Mouse (Mus musculus): ENCODE measurements around the gene Fgfr3. TPM values are rescaled to one million over a fixed set of nuclear protein-coding genes. Genes with fewer than 3 reads are reported as not detected.

Fgfr3 gene
- total RNA-seq (2021), result 10 to 100 TPM in 1 of 2 experiments, 1 to 10 TPM in 1; 4.9 to 10.8 TPM

DNA sequence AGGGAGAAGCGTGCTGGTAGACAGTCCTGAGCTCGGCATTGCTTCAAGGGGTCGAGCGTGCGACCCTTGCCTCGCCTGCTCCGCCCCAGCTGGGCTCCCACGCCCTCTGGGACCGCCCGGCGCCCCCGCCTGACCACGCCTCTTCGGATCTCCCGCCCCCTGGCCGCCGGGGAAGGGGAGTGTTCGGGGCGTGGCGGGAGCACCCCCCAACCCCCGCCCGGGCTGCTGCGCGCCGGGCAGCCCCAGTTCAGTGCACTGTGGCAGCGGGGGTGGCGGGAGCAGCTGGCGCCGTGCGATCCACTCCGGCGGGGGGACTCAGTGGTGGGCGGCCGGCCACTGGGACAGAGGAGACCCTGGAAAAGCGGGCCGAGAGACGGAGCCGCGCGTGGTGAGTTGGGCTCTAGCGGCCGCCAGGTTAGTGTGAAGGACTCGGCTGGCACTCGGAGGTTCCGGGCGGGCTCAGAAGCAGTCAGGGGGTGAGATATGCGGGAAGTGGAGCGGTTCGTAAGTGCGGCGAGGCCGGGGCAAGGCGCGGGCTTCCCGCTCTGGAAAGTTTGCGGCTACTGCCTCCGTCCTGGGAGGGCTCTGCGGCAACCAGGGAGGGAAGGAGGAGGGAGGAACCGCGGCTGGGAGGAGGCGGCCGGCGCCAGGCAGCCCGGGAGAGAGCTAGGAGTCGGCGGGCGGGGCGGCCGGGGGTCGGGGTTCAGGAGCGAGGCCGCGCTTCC, at the start of gene Fgfr3:
Fgfr3 (plus strand) TSS at position 134 of the 725 bp plus-strand sequence.
- DNase-seq (ENCODE audit: low spot score), result peak; percentile 59
- intact Hi-C loops (cut with DNase I), result loop anchor here (2.0 kb wide), 1 partner anchor 27 kb away; no protein-coding TSS in a partner anchor

DNA sequence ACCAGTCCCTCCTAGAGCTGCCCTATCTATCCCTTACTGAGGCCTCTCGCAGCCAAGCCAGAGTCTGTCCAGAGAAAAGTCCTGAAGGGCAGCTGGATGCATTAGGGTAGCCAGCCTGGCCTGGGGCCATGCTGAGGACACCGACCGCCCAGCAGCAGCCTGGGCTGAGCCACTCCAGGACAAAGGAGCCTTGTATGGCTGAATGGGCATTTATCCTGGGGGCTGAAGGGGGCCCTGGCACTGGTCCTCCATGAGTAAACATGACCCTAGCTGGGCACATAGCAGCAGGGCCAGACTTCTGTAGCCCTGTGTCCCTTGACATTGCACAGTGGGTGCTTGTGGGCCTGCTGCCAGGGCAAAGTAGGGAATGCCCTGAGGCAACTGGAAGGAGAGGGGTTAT, 47.0 kb upstream of the Fgfr3 start:
- intact Hi-C loops (cut with DNase I), result no loop called here
- DNase-seq (ENCODE audit: low spot score), result no peak

DNA sequence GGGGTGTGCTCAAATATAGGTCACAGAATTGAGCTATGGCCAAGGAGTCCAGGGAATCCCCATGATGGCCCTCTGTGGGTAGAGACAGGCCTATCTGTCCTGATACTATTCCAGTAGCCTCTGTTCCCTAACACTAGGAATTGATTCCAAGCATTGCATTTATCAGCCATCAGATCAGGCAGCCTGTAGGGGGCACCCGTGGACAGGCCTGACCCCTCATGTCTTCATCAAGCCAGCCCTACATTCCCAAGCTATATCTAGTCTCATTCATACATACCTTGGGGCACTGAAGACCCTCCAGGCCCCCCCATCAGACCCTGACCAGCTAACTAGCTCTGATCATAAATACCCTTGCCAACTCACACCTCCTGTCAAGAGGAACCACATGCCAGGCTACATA, 45.5 kb upstream of the Fgfr3 start:
- intact Hi-C loops (cut with DNase I), result no loop called here
- DNase-seq (ENCODE audit: low spot score), result no peak

DNA sequence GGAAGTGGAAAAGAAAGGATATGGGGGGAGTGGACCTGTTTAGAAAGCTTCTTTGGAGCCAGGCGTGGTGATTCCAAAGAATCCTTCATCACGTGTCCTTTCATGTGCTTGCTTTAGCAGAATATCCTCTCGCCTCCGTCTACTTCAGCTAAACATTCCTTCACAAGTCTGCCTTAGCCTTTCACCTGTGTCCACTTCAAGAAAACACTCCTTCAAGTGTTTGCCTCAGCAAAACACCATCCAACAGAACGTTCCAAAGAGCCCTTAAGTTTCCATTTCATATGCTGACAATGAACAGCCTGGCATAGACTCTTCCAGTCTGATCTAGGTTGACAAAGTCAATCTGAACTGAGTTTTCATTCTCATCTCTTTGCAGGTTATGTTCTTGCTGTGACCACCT, 43.2 kb upstream of the Fgfr3 start:
- intact Hi-C loops (cut with DNase I), result no loop called here

DNA sequence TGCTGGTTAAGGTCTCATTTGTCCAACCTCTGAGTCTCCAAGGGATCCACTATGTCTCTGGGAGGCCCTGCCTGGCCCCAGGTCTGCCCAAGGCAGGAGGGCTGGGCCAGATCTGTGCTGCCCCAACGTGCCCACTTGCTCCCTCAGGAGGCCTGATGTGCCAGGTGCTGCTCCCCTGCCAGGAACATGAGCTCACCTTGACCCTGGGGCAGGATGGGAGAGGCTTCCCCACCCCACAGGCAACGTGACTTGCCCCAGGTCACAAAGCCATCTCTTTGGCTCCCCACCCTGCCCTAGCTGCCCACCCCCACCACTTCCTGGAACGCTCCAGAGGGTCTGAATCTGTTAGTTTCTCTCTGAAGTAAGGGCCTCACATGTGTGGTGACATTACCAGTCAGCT, 40.4 kb upstream of the Fgfr3 start:
- no peak for DNase-seq (ENCODE audit: low spot score)
- intact Hi-C loops (cut with DNase I), result loop anchor here (5.0 kb wide), 1 partner anchor 271 kb away; no protein-coding TSS in a partner anchor

More for the DNA sequence above, 43.2 kb upstream of the Fgfr3 start:
- no peak for DNase-seq (ENCODE audit: low spot score)

DNA sequence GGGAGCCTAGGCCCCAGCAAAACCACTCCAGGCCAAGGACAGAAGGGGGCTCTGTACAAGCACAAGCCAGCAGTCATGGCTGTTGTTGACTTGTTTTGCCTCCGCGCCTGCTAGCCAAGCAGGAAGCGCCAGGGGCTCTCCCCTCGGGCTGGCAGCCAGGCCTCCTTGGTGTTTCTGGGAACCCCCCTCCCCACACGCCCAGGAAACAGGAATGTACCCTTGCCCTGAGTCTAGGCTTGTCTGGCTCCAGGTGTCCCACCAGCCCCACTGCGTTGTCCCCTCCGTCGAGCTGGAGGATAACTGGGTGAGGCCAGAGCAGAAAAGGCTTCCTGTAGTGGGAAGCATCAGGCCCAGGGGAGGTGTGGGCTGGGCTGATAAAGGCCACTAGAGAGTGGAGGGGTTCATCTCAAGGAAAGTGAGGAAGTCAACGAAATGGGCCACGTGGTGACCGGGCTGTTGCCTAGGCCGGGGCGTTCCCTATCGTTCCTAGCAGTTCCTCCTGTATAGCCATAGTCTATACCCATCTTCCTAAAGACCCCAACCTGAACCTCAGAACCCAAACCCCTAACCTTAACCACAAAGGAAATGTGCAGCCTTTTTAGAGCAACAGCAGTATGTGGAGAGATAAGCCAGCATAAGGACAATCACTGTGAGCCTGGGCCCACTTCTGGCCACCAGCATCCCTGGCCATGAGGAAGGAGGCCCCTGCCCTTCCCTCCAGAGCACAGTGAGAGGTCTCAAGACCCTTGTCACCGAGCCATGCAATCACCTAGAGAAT, 39.7 kb upstream of the Fgfr3 start:
- intact Hi-C loops (cut with DNase I), result loop anchor here (5.0 kb wide), 1 partner anchor 271 kb away; no protein-coding TSS in a partner anchor
- no peak for DNase-seq (ENCODE audit: low spot score)

DNA sequence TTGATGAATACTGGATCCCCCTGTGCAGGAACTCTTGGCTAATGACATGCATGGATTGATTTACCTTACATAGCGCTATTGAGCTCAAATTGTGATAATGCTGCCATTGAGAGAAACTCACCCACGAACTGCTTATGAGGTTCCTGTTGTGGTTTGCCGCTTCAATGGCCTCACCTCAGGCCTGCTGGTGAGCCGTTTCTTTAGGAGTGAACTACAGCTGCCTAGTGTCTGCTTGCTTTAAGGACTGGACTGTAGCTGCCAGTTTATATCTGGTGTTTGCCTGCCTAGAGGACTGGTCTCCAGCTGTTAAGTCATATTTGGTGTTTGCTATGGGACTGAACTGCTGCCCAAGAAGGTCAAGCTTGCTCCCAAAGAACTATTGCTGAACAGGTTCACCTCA, 38.5 kb upstream of the Fgfr3 start:
- intact Hi-C loops (cut with DNase I), result loop anchor here (5.0 kb wide), 1 partner anchor 269 kb away; no protein-coding TSS in a partner anchor
- no peak for DNase-seq (ENCODE audit: low spot score)

DNA sequence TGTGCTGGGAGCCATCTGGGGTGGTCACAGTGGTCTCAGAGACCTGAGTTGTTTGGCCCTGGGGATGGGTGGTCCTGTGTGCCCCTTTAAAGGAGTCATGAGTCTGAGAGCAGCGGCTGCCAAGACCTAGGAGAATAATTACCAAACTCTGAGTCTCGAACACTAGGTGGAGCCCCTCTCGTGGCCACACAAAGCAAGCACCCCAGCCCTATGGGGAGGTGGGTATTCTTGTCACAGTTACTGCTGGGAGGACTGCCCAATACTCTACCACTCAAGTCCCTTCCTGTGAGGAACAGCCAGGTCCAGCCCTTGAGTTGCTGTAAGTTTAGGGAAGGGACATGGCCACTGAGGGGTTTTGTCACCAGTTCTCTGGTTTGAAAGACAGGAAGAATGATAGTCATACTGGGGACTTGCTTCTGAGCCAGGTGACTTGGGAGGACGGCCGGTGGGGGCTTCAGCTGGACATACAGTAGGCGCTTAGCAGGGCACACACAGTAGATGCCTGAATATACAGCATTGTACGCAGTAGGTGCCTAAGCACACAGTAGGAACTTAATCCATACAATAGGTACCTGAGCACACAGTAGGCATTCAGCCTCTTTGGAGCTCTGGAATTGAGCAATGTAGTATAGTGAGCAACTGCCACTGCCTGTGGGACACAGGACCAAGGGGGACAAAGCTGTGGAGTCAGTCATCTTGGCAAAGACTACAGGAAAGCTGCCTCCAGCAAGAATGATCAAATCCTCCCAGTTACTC, 37.4 kb upstream of the Fgfr3 start:
- intact Hi-C loops (cut with DNase I), result loop anchor here (1.0 to 5.0 kb wide), 2 partner anchors 53 to 268 kb away; no protein-coding TSS in a partner anchor
- no peak for DNase-seq (ENCODE audit: low spot score)

DNA sequence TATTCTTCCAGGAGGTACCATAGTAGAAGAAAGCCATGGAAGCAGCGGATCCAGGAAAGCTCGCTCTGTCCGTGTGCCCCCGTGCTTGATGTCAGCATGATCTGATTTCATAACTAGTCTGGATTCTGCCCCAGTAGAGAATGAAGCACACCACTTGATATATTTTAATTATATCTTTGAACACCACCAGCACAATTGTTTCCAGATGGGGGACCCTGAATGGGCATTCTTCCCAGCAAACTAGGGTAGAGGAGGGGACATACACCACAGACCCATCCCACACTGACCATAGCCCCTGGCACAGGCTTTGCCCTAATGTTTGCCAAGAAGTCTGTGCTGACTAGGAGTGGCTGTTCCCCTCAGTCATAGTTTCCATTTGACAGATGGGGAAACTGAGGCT, 36.5 kb upstream of the Fgfr3 start:
- intact Hi-C loops (cut with DNase I), result loop anchor here (1.0 to 5.0 kb wide), 2 partner anchors 52 to 267 kb away; no protein-coding TSS in a partner anchor
- no peak for DNase-seq (ENCODE audit: low spot score)

DNA sequence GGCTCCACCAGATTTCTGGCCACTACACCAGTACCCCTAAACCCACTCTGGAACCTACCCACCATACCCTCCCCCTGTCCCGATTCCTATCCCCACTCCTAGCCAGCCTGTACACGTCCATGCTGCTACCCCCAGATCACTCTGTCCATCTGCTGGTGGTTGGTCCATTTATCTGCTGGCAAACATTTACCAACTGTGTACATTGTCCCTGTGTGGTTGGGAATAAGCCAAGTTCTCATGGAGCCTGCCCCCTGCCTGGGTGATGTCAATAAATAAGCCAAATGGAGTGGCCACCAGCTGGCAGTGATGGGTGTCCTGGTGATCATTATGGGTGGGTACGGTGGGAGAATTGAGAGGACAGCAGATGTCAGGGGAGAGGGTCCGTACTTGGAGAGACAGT, 34.3 kb upstream of the Fgfr3 start:
- no peak for DNase-seq (ENCODE audit: low spot score)
- intact Hi-C loops (cut with DNase I), result no loop called here

DNA sequence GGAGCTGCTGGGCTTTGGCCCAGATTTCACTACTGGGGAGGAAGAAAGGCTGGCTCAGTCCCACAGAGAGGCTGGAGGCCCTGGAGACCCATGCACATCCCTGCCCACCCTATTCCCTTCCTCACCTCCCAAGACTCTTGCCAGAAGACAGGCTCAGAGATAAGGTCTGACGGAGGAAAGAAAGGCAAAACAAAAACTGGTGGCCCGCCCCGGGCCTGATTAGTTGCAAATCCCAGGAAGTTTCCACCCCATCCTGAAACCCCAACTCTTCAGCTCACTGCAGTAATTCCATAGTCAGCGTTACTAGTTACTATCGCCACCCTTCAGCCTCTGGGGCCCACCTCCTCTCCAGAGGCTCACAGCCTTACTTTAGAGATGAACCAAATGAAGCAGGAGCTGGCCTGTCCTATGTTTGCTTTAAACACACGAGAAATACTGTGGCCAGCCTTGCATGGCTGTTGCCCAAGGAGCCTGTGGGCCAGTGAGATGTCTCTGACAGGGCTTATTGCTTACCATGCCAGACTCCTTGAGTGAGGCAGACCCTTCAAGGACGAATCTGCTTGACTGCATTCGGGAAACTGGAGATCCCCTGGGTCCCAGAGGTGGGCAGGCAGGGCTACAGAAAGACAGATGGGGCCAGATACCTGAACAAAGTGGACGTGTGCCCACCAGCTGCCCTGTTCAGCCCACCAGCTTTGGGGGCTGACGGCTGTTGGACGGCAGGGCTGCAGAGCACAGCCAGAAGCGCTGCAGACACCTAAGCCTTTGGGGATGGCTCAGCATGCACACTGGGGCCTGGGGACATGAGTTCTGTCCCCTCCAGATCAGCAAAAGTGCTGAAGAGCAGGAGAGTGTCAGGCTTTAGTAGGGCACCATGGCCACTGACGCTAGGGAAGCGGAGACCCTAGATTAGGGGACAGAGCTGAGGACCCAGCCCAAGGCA, 32.9 kb upstream of the Fgfr3 start:
- intact Hi-C loops (cut with DNase I), result no loop called here
- DNase-seq (ENCODE audit: low spot score), result peak; percentile 17

DNA sequence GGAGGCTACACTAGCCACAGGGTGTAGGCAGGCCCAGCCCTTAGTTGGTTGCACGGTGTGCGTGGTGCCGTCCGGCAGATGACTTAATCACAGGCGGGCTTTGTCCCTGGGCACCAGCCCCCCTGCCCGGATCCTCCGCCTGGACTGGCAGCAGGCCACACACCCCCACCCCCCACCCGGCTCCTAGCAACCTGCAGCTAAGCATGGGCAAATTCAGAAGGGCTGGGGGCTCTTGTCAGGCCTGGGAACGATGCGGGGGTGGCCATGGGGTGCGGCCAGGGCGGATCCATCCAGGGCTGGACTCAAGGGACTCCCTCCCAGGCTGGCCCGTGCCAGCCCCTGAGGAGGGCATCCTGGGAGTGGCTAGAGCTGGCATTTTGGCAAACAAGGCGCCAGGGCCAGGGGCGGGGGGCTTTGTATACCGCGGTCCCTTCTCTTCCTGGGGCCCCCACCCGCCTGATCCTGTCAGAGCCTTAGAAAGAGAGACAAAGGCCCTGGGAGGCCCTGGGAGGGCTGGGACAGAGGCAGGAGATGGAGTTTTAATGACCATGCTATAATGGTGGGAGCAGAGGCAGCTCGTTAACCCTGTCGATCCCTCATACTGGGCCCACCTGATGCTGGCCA, 32.1 kb upstream of the Fgfr3 start:
- intact Hi-C loops (cut with DNase I), result no loop called here

DNA sequence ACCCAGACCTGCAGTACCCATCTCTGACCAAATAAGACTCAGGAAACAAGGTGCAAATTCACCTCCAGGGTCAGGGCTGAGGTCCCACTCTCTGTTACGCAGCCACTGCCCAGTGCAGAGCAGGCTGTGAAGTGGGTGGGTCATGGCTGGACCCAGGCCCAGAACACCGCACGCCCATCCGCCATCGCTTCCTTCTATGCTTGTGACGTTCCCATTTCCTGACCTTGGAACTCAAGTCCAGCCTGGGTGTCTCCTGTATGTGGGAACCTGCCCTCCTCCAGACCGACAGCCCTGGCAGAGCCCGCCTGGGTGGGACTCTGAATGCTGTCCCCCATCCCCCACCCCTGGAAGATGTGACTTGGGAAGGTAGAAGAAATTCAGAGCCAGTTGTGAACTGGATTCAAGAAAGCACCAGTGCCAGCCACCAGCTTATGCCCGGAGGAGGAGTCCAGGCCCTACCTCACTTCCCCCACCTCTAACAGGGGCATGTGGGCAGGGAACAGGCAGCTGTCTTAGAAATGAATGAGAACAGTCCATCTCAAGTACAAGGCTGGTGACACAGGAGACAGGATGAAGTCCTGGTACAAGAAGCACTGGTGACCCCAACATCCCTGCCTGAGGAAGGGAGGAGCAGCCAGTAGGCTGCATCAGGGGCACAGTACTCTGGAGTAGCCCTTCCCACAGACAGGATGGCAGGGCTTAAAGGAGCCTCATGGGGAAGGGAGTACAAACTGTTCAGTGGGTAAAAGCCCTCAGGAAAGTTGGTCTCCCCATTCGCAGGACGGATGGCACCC, 31.4 kb upstream of the Fgfr3 start:
- intact Hi-C loops (cut with DNase I), result no loop called here
- DNase-seq (ENCODE audit: low spot score), result peak; percentile 75

More for the DNA sequence above, 32.1 kb upstream of the Fgfr3 start:
- peak; percentile 31 for DNase-seq (ENCODE audit: low spot score)

DNA sequence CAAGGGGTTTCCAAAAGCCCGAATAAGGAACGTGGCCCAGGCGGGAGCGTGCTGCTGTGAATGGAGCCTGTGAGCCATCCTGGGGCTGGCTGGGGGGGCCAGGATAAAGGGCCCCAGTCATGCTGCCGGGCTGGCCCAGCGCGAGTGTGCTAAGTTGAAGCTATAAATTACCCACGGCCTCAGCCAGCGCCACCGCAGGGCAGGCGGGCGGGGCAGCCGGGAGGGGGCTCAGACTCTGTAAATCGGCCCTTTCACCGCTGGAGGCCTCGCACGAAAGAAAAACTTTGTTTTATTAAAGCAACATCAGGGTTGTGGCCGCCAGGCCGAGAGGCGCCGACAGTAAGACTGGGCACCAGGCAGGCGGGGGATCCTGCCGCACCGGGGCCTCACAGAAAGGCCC, 29.1 kb upstream of the Fgfr3 start:
- DNase-seq (ENCODE audit: low spot score), result no peak
- intact Hi-C loops (cut with DNase I), result no loop called here

DNA sequence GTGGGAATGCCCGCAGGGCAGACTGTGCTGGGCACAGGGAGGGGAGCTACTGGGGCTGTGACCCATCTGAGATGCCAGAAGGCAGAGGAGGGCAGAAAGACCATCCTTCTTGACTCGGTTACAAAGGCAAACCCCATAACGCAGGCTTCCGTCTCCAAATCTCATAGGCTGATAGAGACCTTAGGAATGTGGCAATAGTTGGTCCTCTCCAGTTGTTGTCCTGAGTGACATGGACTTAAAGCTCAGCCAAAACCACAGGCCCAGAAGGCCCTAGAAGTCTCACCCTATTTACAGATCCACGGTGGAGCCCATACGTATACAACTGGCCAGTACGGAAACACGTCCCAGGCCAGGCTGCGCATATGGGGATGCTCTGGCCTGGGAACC, 27.0 kb upstream of the Fgfr3 start:
- no peak for DNase-seq (ENCODE audit: low spot score)
- intact Hi-C loops (cut with DNase I), result loop anchor here (2.0 kb wide), 1 partner anchor 26 kb away; the partner anchor contains the start of gene Fgfr3

DNA sequence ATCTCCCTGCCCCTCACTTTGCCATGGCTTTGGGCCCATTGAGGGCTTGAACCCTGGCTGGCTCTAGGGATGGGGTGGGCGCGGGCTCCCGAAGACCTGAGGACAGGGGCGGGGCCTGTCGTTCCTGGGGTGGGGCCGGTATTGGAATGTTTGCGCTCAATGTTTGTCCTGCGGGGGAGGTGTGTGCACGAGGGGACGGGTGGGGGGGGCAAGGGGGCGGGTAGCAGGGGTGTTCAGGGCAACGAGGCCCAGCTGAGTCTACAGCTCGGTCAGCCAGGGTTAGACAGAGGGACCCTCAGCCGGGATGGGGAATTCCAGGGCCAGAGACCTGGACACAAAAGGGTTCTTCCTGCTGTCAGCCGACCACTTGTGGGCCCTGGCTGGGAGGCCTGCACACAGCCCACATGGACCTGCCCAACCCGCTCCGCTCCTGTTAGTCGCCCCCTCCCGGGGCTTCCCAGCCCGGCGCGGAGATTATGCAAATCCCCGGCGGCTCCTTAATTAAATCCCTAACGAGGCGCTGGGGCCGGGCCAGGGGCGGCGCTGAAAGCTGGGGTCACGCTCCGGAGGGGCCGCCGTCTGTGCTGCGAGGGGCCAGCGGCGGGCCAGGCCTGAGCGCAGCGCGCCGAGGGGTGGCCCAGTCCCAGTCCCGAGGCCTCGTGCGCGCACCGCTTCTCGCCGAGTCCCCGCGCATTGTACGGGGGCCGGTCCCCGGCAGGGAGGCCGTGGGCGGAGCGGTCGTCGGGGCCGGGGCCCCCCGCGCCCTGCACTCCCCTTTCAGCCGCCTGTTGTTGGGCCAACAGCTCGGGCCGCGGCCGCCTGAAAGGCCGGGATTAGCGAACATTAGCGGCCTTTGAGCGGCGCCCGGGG, 26.4 kb upstream of the Fgfr3 start:
- intact Hi-C loops (cut with DNase I), result loop anchor here (2.0 kb wide), 1 partner anchor 26 kb away; the partner anchor contains the start of gene Fgfr3
- peak; percentile 21 for DNase-seq (ENCODE audit: low spot score)

DNA sequence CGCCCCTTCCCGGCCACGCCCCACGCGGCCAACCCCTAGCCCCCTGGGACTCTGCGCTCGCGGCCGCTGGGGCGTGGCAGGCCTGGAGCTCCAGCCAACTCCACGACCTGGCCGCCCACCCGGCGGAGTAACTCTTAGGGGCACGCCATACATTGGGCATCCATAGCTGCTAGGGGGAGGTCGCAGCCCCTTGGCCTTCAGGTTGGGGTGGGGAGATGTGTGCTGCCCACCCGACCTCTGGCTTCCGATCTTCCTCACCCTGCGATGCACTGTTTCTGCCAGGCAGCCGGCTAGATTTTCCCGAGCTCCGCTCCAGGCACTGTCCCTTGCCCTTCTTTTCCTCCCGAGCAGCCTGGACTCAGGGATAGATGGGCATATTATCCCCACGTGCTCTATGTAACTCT, 25.8 kb upstream of the Fgfr3 start:
- no peak for DNase-seq (ENCODE audit: low spot score)
- intact Hi-C loops (cut with DNase I), result loop anchor here (2.0 kb wide), 1 partner anchor 25 kb away; the partner anchor contains the start of gene Fgfr3
